Mouse (Mus musculus): ENCODE data around the gene Kat2b. TPM values are rescaled to one million over a fixed set of nuclear protein-coding genes. Genes with fewer than 3 reads are reported as not detected.
A peak's percentile ranks its signal among the peaks of the same experiment; 100 is the strongest.

Gene Kat2b
- total RNA-seq, 1 experiment: 25.1 TPM

DNA sequence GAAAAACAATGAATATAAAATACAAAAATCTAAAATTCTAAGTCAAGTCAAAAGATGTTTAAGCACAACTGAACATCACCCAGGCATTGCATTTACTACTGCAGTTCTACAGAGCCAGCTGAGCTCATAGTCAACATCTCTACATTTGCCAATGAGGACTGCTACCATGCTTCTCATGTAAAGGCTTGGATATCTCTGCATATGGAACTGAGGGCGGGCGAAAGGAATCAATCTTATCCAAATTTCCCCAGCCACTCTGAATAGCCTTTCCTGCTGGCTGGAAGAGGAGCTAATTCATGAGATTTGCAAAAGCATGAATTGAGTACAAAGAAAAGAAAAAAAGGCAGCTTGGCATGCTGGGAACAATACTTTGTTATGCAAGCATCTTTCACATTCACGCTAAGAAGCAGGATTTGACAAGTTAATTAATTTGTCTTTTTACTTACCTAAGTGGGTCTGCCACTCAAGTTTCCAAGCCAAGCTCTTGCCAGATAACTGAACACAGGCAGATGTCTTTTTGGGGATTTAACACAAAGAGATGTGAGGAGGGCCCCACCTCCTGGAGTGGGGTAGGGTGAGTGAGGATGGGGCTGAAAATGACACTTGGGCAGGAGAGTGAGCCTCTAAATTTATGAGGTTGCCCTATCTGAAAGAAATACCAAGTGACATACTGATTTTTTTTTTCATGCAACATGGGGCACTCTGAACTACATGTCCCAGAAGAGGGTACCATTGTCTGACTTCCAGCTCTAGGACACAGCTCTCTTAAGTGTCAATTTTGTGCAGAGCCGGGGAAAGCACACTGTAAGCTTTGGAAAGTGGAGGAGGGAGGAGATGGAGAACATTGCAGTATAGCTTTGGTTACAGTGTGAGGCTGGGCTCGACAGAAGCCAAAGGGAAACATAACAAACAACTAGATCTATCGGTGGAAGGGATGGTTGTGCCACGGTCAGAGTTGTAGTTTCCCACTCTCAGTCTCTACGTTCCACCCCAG is 15.1 kb upstream of the Kat2b start:
- in situ Hi-C loops (cut with MboI; ENCODE audit: low sequenced_read_pairs in 2 of 2, unreplicated experiment in 2 of 2): no loop called here
- DNase-seq (ENCODE audit: low read depth, low spot score): no peak
- no peaks in the 10 kb centered on the region; the same call in 1 of the 2 replicates for H3K36me3 ChIP-seq (ENCODE audit: control insufficient read depth, insufficient read depth, low read length, poor library complexity, severe bottlenecking)
- H3K4me1 ChIP-seq (ENCODE audit: control insufficient read depth in 2 of 2, insufficient read depth in 2 of 2, low read length in 2 of 2, poor library complexity in 1 of 2): peaks cover 2 to 12% of the 10 kb centered on the region in 2 experiments; a peak in 2 of 4 replicates
- H3K9me3 ChIP-seq (ENCODE audit: control insufficient read depth, insufficient read depth, low read depth, low read length): no peaks in the 10 kb centered on the region
- H3K27ac ChIP-seq (ENCODE audit: insufficient read depth, low read depth, low read length, poor library complexity, severe bottlenecking): no peak overlapping the region; the same call in 1 of the 2 replicates
- no peak overlapping the region for H3K9ac ChIP-seq (ENCODE audit: insufficient read depth, low read depth, low read length, poor library complexity, severe bottlenecking)
- no peak for TF ChIP-seq CHD2 (IDR thresholded peaks at IDR 0.05; ENCODE audit: low read depth, low read length)
- TF ChIP-seq MAFK (IDR thresholded peaks at IDR 0.05; ENCODE audit: insufficient read depth, low read depth, low read length): no peak
- TF ChIP-seq HCFC1 (IDR thresholded peaks at IDR 0.05; ENCODE audit: borderline replicate concordance, insufficient read depth, low read length): no peak
- H3K4me3 ChIP-seq (ENCODE audit: insufficient read depth in 1 of 2, low read depth in 1 of 2, low read length in 2 of 2, poor library complexity in 1 of 2, severe bottlenecking in 1 of 2): no peak overlapping the region

DNA sequence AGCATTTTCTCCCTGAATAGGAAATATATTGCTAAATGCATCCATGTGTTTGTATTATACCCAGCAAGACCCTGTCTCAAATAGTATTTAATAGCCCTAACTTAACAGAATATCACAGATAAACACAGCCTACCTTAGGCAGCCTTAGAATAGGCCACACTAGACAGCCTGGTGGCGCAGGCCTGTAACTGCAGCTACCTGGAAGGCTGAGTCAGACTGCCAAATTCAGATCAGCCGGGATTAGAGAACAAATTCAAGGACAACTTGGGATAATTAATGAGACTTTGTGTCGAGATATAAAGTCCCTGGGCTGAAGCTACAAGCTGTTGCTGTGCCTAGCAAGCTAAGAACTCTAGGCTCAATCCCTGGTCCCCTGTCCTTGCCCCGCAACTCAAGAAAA is 12.6 kb upstream of the Kat2b start:
- Histone ChIP-seq H3K36me3 (ENCODE audit: control insufficient read depth, insufficient read depth, low read length, poor library complexity, severe bottlenecking) (no peaks in the 10 kb centered on the region; the same call in 1 of the 2 replicates), H3K9ac (ENCODE audit: insufficient read depth, low read depth, low read length, poor library complexity, severe bottlenecking) (no peak overlapping the region; the same call in 1 of the 2 replicates), H3K27ac (ENCODE audit: insufficient read depth, low read depth, low read length, poor library complexity, severe bottlenecking) (no peak overlapping the region), H3K4me1 (ENCODE audit: control insufficient read depth in 2 of 2, insufficient read depth in 2 of 2, low read length in 2 of 2, poor library complexity in 1 of 2) (peaks cover 5 to 13% of the 10 kb centered on the region in 2 experiments; a peak in 1 of 4 replicates), H3K9me3 (ENCODE audit: control insufficient read depth, insufficient read depth, low read depth, low read length) (no peaks in the 10 kb centered on the region), H3K4me3 (ENCODE audit: insufficient read depth in 1 of 2, low read depth in 1 of 2, low read length in 2 of 2, poor library complexity in 1 of 2, severe bottlenecking in 1 of 2) (no peak overlapping the region)
- DNase-seq (ENCODE audit: low read depth, low spot score): no peak
- in situ Hi-C loops (cut with MboI; ENCODE audit: low sequenced_read_pairs in 2 of 2, unreplicated experiment in 2 of 2): no loop called here
- TF ChIP-seq MAFK (IDR thresholded peaks at IDR 0.05; ENCODE audit: insufficient read depth, low read depth, low read length): no peak
- no peak for TF ChIP-seq ZNF384 (IDR thresholded peaks at IDR 0.05; ENCODE audit: low read depth, low read length)
- TF ChIP-seq CHD2 (IDR thresholded peaks at IDR 0.05; ENCODE audit: low read depth, low read length): no peak
- TF ChIP-seq HCFC1 (IDR thresholded peaks at IDR 0.05; ENCODE audit: borderline replicate concordance, insufficient read depth, low read length): no peak
- TF ChIP-seq ZC3H11A (IDR thresholded peaks at IDR 0.05; ENCODE audit: borderline replicate concordance, low read depth, low read length): no peak

GRCm38 (mm10) chr17:53554813-53555212 is 11.8 kb upstream of the Kat2b start:
- Histone ChIP-seq H3K9ac (ENCODE audit: insufficient read depth, low read depth, low read length, poor library complexity, severe bottlenecking) (no peak overlapping the region), H3K27ac (ENCODE audit: insufficient read depth, low read depth, low read length, poor library complexity, severe bottlenecking) (no peak overlapping the region), H3K9me3 (ENCODE audit: control insufficient read depth, insufficient read depth, low read depth, low read length) (no peaks in the 10 kb centered on the region), H3K4me3 (ENCODE audit: insufficient read depth in 1 of 2, low read depth in 1 of 2, low read length in 2 of 2, poor library complexity in 1 of 2, severe bottlenecking in 1 of 2) (no peak overlapping the region), H3K4me1 (ENCODE audit: control insufficient read depth in 2 of 2, insufficient read depth in 2 of 2, low read length in 2 of 2, poor library complexity in 1 of 2) (peaks cover 5 to 16% of the 10 kb centered on the region in 2 experiments; a peak in 2 of 4 replicates), H3K36me3 (ENCODE audit: control insufficient read depth, insufficient read depth, low read length, poor library complexity, severe bottlenecking) (no peaks in the 10 kb centered on the region; the same call in 1 of the 2 replicates)
- in situ Hi-C loops (cut with MboI; ENCODE audit: low sequenced_read_pairs in 2 of 2, unreplicated experiment in 2 of 2): no loop called here
- no peak for DNase-seq (ENCODE audit: low read depth, low spot score)
- TF ChIP-seq HCFC1 (IDR thresholded peaks at IDR 0.05; ENCODE audit: borderline replicate concordance, insufficient read depth, low read length) (no peak), CHD2 (IDR thresholded peaks at IDR 0.05; ENCODE audit: low read depth, low read length) (no peak), MAFK (IDR thresholded peaks at IDR 0.05; ENCODE audit: insufficient read depth, low read depth, low read length) (no peak), ZC3H11A (IDR thresholded peaks at IDR 0.05; ENCODE audit: borderline replicate concordance, low read depth, low read length) (no peak), ZNF384 (IDR thresholded peaks at IDR 0.05; ENCODE audit: low read depth, low read length) (no peak)

GRCm38 (mm10) chr17:53557443-53557842 is 9.2 kb upstream of the Kat2b start:
- in situ Hi-C loops (cut with MboI; ENCODE audit: low sequenced_read_pairs in 2 of 2, unreplicated experiment in 2 of 2): no loop called here
- Histone ChIP-seq H3K9me3 (ENCODE audit: control insufficient read depth, insufficient read depth, low read depth, low read length) (no peaks in the 10 kb centered on the region), H3K36me3 (ENCODE audit: control insufficient read depth, insufficient read depth, low read length, poor library complexity, severe bottlenecking) (no peaks in the 10 kb centered on the region), H3K9ac (ENCODE audit: insufficient read depth, low read depth, low read length, poor library complexity, severe bottlenecking) (peak overlapping the region; percentile 20; the same call in 1 of the 2 replicates), H3K4me3 (ENCODE audit: insufficient read depth in 1 of 2, low read depth in 1 of 2, low read length in 2 of 2, poor library complexity in 1 of 2, severe bottlenecking in 1 of 2) (0 out of 4 replicates have a peak overlapping the region, but pooled peaks of 1 of the 2 experiments have one; percentile 0), H3K4me1 (ENCODE audit: control insufficient read depth in 2 of 2, insufficient read depth in 2 of 2, low read length in 2 of 2, poor library complexity in 1 of 2) (peaks cover 10 to 11% of the 10 kb centered on the region in 2 experiments), H3K27ac (ENCODE audit: insufficient read depth, low read depth, low read length, poor library complexity, severe bottlenecking) (peak overlapping the region; percentile 67; the same call in 1 of the 2 replicates)
- no peak for TF ChIP-seq MAFK (IDR thresholded peaks at IDR 0.05; ENCODE audit: insufficient read depth, low read depth, low read length)
- TF ChIP-seq ZNF384 (IDR thresholded peaks at IDR 0.05; ENCODE audit: low read depth, low read length): no peak
- TF ChIP-seq HCFC1 (IDR thresholded peaks at IDR 0.05; ENCODE audit: borderline replicate concordance, insufficient read depth, low read length): no peak
- TF ChIP-seq ZC3H11A (IDR thresholded peaks at IDR 0.05; ENCODE audit: borderline replicate concordance, low read depth, low read length): no peak
- TF ChIP-seq CHD2 (IDR thresholded peaks at IDR 0.05; ENCODE audit: low read depth, low read length): no peak
- no peak for DNase-seq (ENCODE audit: low read depth, low spot score)
